ENCODE assay signal across 29 mouse cellular contexts in genomic region chr14:33989201-33989600, GRCm38 (mm10). TPM values are rescaled to one million over a fixed set of nuclear protein-coding genes. Genes with fewer than 3 reads are reported as not detected.
"Had no signal": no experiment of that assay in that cellular context is flagged by ENCODE, and none has a peak within 500 bp of the region (broad histone marks: within the 10 kb centered on the region; RNA-seq: fewer than 3 reads in every experiment).

No protein-coding gene starts in this region.

- H3K4me2 ChIP-seq: limb, embryonic 13.5 days; lung, embryonic 15.5 days; midbrain, embryonic 12.5 days; midbrain, embryonic 15.5 days; neural tube, embryonic 12.5 days; neural tube, embryonic 15.5 days had no signal

- H3K4me3 ChIP-seq: limb, embryonic 10.5 days; limb, embryonic 13.5 days; lung, embryonic 15.5 days; midbrain, embryonic 12.5 days; midbrain, embryonic 15.5 days; neural tube, embryonic 12.5 days; neural tube, embryonic 15.5 days had no signal

- ATAC-seq: liver, postnatal 0 days; midbrain, embryonic 15.5 days had no signal

- H3K27me3 ChIP-seq: lung, embryonic 15.5 days; midbrain, embryonic 12.5 days; midbrain, embryonic 15.5 days; neural tube, embryonic 12.5 days; neural tube, embryonic 15.5 days had no signal

- H3K36me3 ChIP-seq: limb, embryonic 10.5 days; limb, embryonic 13.5 days; lung, embryonic 15.5 days; midbrain, embryonic 12.5 days; midbrain, embryonic 15.5 days; neural tube, embryonic 12.5 days; neural tube, embryonic 15.5 days had no signal

- H3K4me1 ChIP-seq: limb, embryonic 10.5 days; limb, embryonic 13.5 days; lung, embryonic 15.5 days; midbrain, embryonic 12.5 days; midbrain, embryonic 15.5 days; neural tube, embryonic 12.5 days; neural tube, embryonic 15.5 days had no signal

- DNase-seq: kidney, adult 18-20 months; kidney, adult 9 months; kidney, postnatal 14 days; kidney, postnatal 4 days; liver, postnatal 0 days; right cerebral cortex, adult 18-20 months; right cerebral cortex, postnatal 14 days; right cerebral cortex, postnatal 4 days; thymus, adult 18-20 months; thymus, postnatal 36 days had no signal

- H3K9me3 ChIP-seq: limb, embryonic 10.5 days; limb, embryonic 13.5 days; lung, embryonic 15.5 days; midbrain, embryonic 12.5 days; midbrain, embryonic 15.5 days; neural tube, embryonic 12.5 days; neural tube, embryonic 15.5 days had no signal

- H3K27ac ChIP-seq: limb, embryonic 10.5 days; limb, embryonic 13.5 days; liver, embryonic 14.5 days; lung, embryonic 15.5 days; macrophage; midbrain, embryonic 12.5 days; midbrain, embryonic 15.5 days; neural tube, embryonic 12.5 days; neural tube, embryonic 15.5 days; stomach, postnatal 0 days had no signal

- H3K9ac ChIP-seq: limb, embryonic 13.5 days; liver, embryonic 14.5 days; liver, postnatal 0 days; lung, embryonic 15.5 days; midbrain, embryonic 12.5 days; midbrain, embryonic 15.5 days; neural tube, embryonic 12.5 days; neural tube, embryonic 15.5 days had no signal

RNA-seq across cellular contexts. Expression of gene Zfp488, which starts 10.6 kb away (rescaled TPM):
- total RNA-seq: megakaryocyte, adult 5-6 weeks had no signal
- polyA plus RNA-seq: kidney, embryonic 16.5 days; liver, adult 2 months; liver, embryonic 14.5 days; liver, postnatal 0 days; lung, embryonic 15.5 days; macrophage had no signal

RNA-seq across cellular contexts. Expression of gene Gm30083, which starts 25.8 kb away (rescaled TPM):
- total RNA-seq: layer of hippocampus, adult 18-20 months; layer of hippocampus, postnatal 14 days; left cerebral cortex, adult 8-10 months; left cerebral cortex, postnatal 25 days; liver, adult 2 months; megakaryocyte, adult 5-6 weeks had no signal
- polyA plus RNA-seq: kidney, embryonic 16.5 days; limb, embryonic 10.5 days; limb, embryonic 13.5 days; liver, adult 2 months; liver, embryonic 14.5 days; liver, postnatal 0 days; lung, embryonic 15.5 days; macrophage; midbrain, embryonic 12.5 days; midbrain, embryonic 15.5 days; neural tube, embryonic 12.5 days; neural tube, embryonic 15.5 days; stomach, embryonic 14.5 days; stomach, postnatal 0 days had no signal

RNA-seq across cellular contexts. Expression of gene Gm5460, which starts 27.4 kb away (rescaled TPM):
- total RNA-seq: layer of hippocampus, adult 18-20 months; layer of hippocampus, postnatal 14 days; left cerebral cortex, adult 8-10 months; left cerebral cortex, postnatal 25 days; liver, adult 2 months; megakaryocyte, adult 5-6 weeks had no signal
- polyA plus RNA-seq: kidney, embryonic 16.5 days; limb, embryonic 10.5 days; limb, embryonic 13.5 days; liver, adult 2 months; liver, embryonic 14.5 days; liver, postnatal 0 days; lung, embryonic 15.5 days; macrophage; midbrain, embryonic 12.5 days; midbrain, embryonic 15.5 days; neural tube, embryonic 12.5 days; neural tube, embryonic 15.5 days; stomach, embryonic 14.5 days; stomach, postnatal 0 days had no signal

RNA-seq across cellular contexts. Expression of gene Rbp3, which starts 35.4 kb away (rescaled TPM):
- total RNA-seq: liver, adult 2 months; megakaryocyte, adult 5-6 weeks had no signal
- polyA plus RNA-seq: kidney, embryonic 16.5 days; limb, embryonic 10.5 days; limb, embryonic 13.5 days; liver, adult 2 months; macrophage; neural tube, embryonic 12.5 days; neural tube, embryonic 15.5 days; stomach, embryonic 14.5 days; stomach, postnatal 0 days; urinary bladder, adult 2 months had no signal

RNA-seq across cellular contexts. Expression of gene Gdf2, which starts 48.4 kb away (rescaled TPM):
- total RNA-seq: layer of hippocampus, adult 18-20 months; layer of hippocampus, postnatal 14 days; left cerebral cortex, adult 8-10 months; left cerebral cortex, postnatal 25 days; megakaryocyte, adult 5-6 weeks had no signal
- polyA plus RNA-seq: kidney, embryonic 16.5 days; limb, embryonic 10.5 days; limb, embryonic 13.5 days; lung, embryonic 15.5 days; macrophage; midbrain, embryonic 12.5 days; midbrain, embryonic 15.5 days; neural tube, embryonic 12.5 days; stomach, embryonic 14.5 days; urinary bladder, adult 2 months had no signal
